Mouse (Mus musculus) cerebellum, postnatal 10 days (tissue): ENCODE measurements around the gene Olfr1195.
"Not testable (repeated sequence)": the region's sequence is repeated elsewhere in the genome, so short reads cannot be mapped to it uniquely, and the experiment has no call there.

Experiments used
- DNase-seq, 2 experiments: peaks; one replicate each; pipeline ENCODE4 v3.0.0; 2021; ENCODE audit warnings: mixed read lengths in 2 of 2

Olfr1195 gene

DNA sequence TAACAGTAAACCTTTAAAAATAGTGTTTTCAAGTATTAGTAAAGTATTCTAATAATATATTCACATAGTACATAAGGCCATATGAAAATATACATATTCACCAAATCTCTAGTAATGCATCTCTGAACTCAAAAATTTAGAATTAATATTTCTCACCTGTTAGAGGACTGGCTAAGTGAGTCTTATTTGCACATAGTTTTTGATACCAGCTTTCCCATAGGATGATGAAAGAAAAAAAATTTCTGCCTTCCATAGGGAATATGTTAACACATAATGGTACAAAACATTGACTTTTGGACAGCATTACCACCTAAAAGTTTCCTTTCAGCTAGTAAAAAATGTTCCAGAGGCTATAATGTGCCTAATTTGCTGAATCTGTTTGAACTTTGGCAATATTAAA is at the start of gene Olfr1195:
TSS of gene Olfr1195 (minus strand) at position 101 of the 400 bp plus-strand sequence.
- DNase-seq, result no peak

DNA sequence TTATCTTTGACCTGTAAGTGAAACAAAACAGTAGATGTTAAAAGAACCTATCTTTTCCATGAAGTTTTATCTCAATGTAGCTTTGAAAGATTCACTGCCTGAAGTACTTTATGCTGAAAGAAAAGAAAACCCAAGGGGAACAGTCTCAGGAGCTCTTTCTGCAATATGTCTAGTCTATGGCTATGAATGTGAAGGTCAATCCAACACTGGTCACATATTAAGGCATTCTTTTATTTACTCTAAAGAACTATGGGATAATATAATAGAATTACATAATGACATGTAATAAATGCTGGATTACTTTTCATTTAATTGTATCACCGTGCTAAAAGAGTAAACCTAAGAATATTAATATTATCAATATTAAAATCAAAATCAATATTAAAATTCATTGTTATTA is 43.3 kb upstream of the Olfr1195 start, which contains the start of gene Olfr1197:
TSS of gene Olfr1197 (minus strand) at position 101 of the 400 bp plus-strand sequence.
- DNase-seq, result no peak

DNA sequence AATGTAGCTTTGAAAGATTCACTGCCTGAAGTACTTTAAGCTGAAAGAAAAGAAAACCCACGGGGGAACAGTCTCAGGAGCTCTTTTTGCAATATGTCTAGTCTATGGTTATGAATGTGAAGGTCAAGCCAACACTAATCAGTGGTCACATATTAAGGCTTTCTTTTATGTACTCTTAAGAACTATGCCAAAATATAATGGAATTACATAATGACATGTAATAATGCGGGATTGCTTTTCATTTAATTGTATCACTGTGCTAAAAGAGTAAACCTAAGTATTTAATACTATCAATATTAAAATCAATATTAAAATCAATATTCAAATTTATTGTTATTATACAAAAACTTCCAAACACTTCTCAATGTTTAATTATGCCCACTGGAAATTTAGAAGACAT is 15.5 kb upstream of the Olfr1195 start, which contains the start of gene Olfr1196:
TSS of gene Olfr1196 (minus strand) at position 101 of the 400 bp plus-strand sequence.
- DNase-seq, result no peak

DNA sequence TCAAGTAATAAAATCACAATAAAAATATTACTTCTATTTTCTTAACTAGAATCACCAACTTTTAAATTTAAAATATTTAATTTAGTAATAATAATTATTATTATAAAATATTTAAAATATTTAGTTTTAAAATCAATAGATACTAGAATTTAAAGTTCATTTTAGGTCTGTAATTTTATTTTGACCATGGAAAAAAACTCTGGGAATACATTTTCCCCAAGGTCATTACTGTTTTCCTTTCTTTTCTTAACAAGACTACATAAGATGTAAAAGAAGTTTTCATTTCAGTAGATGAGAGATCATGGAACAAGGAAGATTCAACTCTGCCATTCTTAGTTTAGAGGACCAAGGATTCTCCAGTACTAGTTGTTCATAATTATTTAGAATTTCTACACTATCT is 13.7 kb downstream of the Olfr1195 start, which contains the start of gene Olfr1193:
TSS of gene Olfr1193 (plus strand) at position 301 of the 400 bp plus-strand sequence.
- DNase-seq, result not testable (repeated sequence)

DNA sequence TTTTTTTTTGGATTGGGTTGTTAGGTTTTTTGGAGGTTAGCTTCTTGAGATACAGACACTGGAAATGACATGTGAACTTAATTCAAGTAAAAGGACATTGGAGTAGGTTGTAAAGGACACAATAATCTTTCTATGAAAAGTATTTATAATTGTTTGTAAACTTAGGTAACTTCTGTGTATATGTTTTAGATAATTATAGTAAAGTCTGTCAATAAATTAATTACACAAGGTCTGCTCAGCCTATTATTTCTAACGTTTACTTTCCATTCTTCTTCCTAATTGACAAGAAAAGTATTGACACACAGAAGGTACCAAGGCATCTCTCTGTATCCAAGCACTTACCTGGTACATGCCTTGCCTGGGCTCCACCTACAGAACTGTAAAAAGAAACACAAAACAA is 40.8 kb downstream of the Olfr1195 start, which contains the start of gene Olfr1192-ps1:
TSS of gene Olfr1192-ps1 (plus strand) at position 301 of the 400 bp plus-strand sequence.
- DNase-seq, result no peak

DNA sequence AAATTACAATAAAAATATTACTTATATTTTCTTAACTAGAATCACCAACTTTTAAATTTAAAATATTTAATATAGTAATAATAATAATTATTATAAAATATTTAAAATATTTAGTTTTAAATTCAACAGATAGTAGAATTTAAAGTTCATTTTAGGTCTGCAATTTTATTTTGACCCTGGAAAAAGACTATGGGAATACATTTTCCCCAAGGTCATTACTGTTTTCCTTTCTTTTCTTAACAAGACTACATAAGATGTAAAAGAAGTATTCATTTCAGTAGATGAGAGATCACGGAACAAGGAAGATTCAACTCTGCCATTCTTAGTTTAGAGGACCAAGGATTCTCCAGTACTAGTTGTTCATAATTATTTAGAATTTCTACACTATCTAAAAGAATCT is 48.7 kb downstream of the Olfr1195 start, which contains the start of gene Olfr1191-ps1:
TSS of gene Olfr1191-ps1 (plus strand) at position 301 of the 400 bp plus-strand sequence.
- not testable (repeated sequence) for DNase-seq
